Mouse (Mus musculus) heart, adult 10 weeks (tissue): ENCODE data around the gene Olfr419. TPM values are rescaled to one million over a fixed set of nuclear protein-coding genes. Genes with fewer than 3 reads are reported as not detected.

ENCODE experiments used
- polyA plus RNA-seq: library from polyadenylated mRNA; stranded (reverse); fragments of 350-450 nt; fragmentation: Illumina TruSeq; extraction: RNeasy Lipid Tissue Mini Kit (QIAGEN cat#74804); gene quantifications from one replicate; pipeline ENCODE4 v1.2.3, GENCODE M21; 2014; ENCODE audit warnings: low read depth, low replicate concordance

Olfr419 gene
- not detected for polyA plus RNA-seq

DNA sequence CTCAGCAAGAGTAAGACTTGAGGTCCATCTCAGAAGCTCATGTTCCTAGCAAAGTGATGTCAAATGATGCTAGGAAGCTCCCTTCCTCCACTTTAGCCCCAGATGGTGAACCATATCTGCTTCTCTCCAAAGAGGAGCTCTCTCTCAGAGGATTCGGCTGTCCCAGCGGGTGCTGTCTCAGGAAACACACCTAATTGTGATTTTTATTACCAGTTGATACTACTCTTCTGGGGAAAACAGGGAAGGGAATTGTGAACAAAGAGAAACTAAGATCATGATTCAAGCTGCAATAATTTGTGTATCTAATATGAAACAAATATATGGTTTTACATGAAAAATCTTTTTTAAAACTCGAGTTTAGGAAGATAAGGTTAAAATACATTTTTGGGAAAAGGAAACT is at the start of gene Olfr419:
TSS of gene Olfr419 (minus strand) at position 101 of the 400 bp plus-strand sequence.

Other genes with a start within 250 kb of the Olfr419 start
- 8.1 TPM for gene Ifi205, start 220.3 kb downstream of the Olfr419 start, polyA plus RNA-seq
- gene Olfr433, start 211.4 kb downstream of the Olfr419 start, polyA plus RNA-seq: not detected
- not detected for gene Olfr432, start 202.9 kb downstream of the Olfr419 start, polyA plus RNA-seq
- not detected for gene Olfr430, start 185.5 kb downstream of the Olfr419 start, polyA plus RNA-seq
- not detected for gene Olfr429, start 167.7 kb downstream of the Olfr419 start, polyA plus RNA-seq
- gene Olfr427, start 155.2 kb downstream of the Olfr419 start, polyA plus RNA-seq: not detected
- not detected for gene Olfr231, start 130.9 kb downstream of the Olfr419 start, polyA plus RNA-seq
- gene Olfr424, start 120.5 kb downstream of the Olfr419 start, polyA plus RNA-seq: not detected
- gene Olfr420, start 96.4 kb downstream of the Olfr419 start, polyA plus RNA-seq: not detected
- gene Spta1, start 79.3 kb downstream of the Olfr419 start, polyA plus RNA-seq: 9.6 TPM
- not detected for gene Mptx1, start 78.5 kb upstream of the Olfr419 start, polyA plus RNA-seq
- gene Olfr417, start 113.1 kb upstream of the Olfr419 start, polyA plus RNA-seq: not detected
- not detected for gene Olfr248, start 139.0 kb upstream of the Olfr419 start, polyA plus RNA-seq
- not detected for gene Olfr414, start 172.0 kb upstream of the Olfr419 start, polyA plus RNA-seq
- gene Olfr220, start 190.0 kb upstream of the Olfr419 start, polyA plus RNA-seq: not detected
- gene Fmn2, start 249.8 kb upstream of the Olfr419 start, polyA plus RNA-seq: not detected